Mouse (Mus musculus) forebrain, embryonic 14.5 days (tissue): Measurements from ENCODE around the gene Rcan2. TPM values are rescaled to one million over a fixed set of nuclear protein-coding genes. Genes with fewer than 3 reads are reported as not detected.

Experiments
- ATAC-seq: fragments of 200-750 bp; cut with Nextera tagmentation; 2 replicates; pipeline ENCODE4 v1.8.0; 2017; ENCODE audit warnings: mild to moderate bottlenecking, moderate library complexity
- DNase-seq: peaks from one replicate; pipeline ENCODE4 v3.0.0-alpha.2; 2015; ENCODE audit warnings: low spot score
- H3K27ac ChIP-seq: fragments of 300-500 bp; sonication (generic); 2 replicates; pipeline ENCODE4 v1.5.1; 2014; ENCODE audit warnings: low read depth, mild to moderate bottlenecking, control low read depth, low read length, moderate library complexity
- H3K27me3 ChIP-seq: fragments of 300-500 bp; sonication (generic); replicated peaks from 2 replicates; pipeline ENCODE4 v1.6.1; 2014; ENCODE audit warnings: low read length, control low read depth, mixed read lengths; ENCODE audit not compliant: control insufficient read depth, insufficient read depth
- H3K36me3 ChIP-seq: fragments of 300-500 bp; sonication (generic); 2 replicates; pipeline ENCODE4 v1.6.1; 2014; ENCODE audit warnings: low read length, control low read depth; ENCODE audit not compliant: control insufficient read depth, insufficient read depth
- H3K4me1 ChIP-seq: fragments of 300-500 bp; sonication (generic); 2 replicates; pipeline ENCODE4 v1.6.1; 2014; ENCODE audit warnings: antibody characterized with exemption, low read length, control low read depth; ENCODE audit not compliant: control insufficient read depth, insufficient read depth
- H3K4me2 ChIP-seq: fragments of 300-500 bp; sonication (generic); 2 replicates; pipeline ENCODE4 v1.6.1; 2014; ENCODE audit warnings: mild to moderate bottlenecking, control low read depth, low read length
- H3K4me3 ChIP-seq: fragments of 300-500 bp; sonication (generic); 2 replicates; pipeline ENCODE4 v1.5.1; 2014; ENCODE audit warnings: low read depth, low read length, control low read depth
- H3K9ac ChIP-seq: fragments of 300-500 bp; sonication (generic); 2 replicates; pipeline ENCODE4 v1.6.1; 2014; ENCODE audit warnings: mild to moderate bottlenecking, low read length, control low read depth, moderate library complexity
- H3K9me3 ChIP-seq: fragments of 300-500 bp; sonication (generic); replicated peaks from 2 replicates; pipeline ENCODE4 v1.6.1; 2016; ENCODE audit warnings: low read length, control low read depth, mixed read lengths; ENCODE audit not compliant: control insufficient read depth
- WGBS: fragments of 180-500 bp; shearing (Covaris S2); extraction: QIAGEN DNeasy Blood & Tissue Kit; methylation state at CpG from one replicate; pipeline ENCODE4 v1.1.7; 2014; 5-methylcytosine and 5-hydroxymethylcytosine counted together
- polyA plus RNA-seq: library from polyadenylated mRNA; unstranded; fragments of >200 nt; fragmentation: Nextera tagmentation; extraction: Ambion mirVana; gene quantifications from 2 replicates; pipeline ENCODE4 v1.2.1, GENCODE M21; 2014

The Rcan2 gene
- polyA plus RNA-seq, 1 experiment from 2014 or later, result 20.2 TPM

GRCm38 (mm10) chr17:44042861-44043260 is 241.7 kb downstream of the Rcan2 start:
- ATAC-seq (no peak), DNase-seq (no peak)
- H3K4me3 ChIP-seq, result no peak overlapping the region
- no peaks in the 10 kb centered on the region for H3K4me1 ChIP-seq
- no peaks in the 10 kb centered on the region for H3K27me3 ChIP-seq
- no peaks in the 10 kb centered on the region for H3K36me3 ChIP-seq
- no peak overlapping the region for H3K9ac ChIP-seq
- no peaks in the 10 kb centered on the region for H3K9me3 ChIP-seq
- 88% methylated on average over 8 of the region's 8 CpGs for WGBS
- no peak overlapping the region for H3K4me2 ChIP-seq
- no peak overlapping the region for H3K27ac ChIP-seq

GRCm38 (mm10) chr17:44053427-44053826 is 252.3 kb downstream of the Rcan2 start:
- Histone ChIP-seq H3K9ac (no peak overlapping the region), H3K9me3 (no peaks in the 10 kb centered on the region), H3K36me3 (no peaks in the 10 kb centered on the region), H3K27ac (no peak overlapping the region), H3K4me1 (no peaks in the 10 kb centered on the region), H3K4me2 (no peak overlapping the region), H3K27me3 (no peaks in the 10 kb centered on the region), H3K4me3 (no peak overlapping the region)
- ATAC-seq, result no peak
- no peak for DNase-seq
- 82% methylated on average over 4 of the region's 4 CpGs for WGBS

- no peak overlapping the region for H3K4me2 ChIP-seq
- no peaks in the 10 kb centered on the region for H3K36me3 ChIP-seq
- no peak overlapping the region for H3K9ac ChIP-seq
- H3K27ac ChIP-seq, result no peak overlapping the region
- H3K9me3 ChIP-seq, result no peaks in the 10 kb centered on the region
- H3K27me3 ChIP-seq, result no peaks in the 10 kb centered on the region
- ATAC-seq, result no peak
- no peak overlapping the region for H3K4me3 ChIP-seq
- WGBS, result 98% methylated on average over 1 of the region's 1 CpGs
- H3K4me1 ChIP-seq, result no peaks in the 10 kb centered on the region
- no peak for DNase-seq
Observed at GRCm38 (mm10) chr17:44057123-44057522, 256.0 kb downstream of the Rcan2 start.

- ATAC-seq (no peak), DNase-seq (no peak)
- H3K4me3 ChIP-seq, result no peak overlapping the region
Observed at GRCm38 (mm10) chr17:44058145-44058544, 257.0 kb downstream of the Rcan2 start.

GRCm38 (mm10) chr17:44060781-44061180 is 259.6 kb downstream of the Rcan2 start:
- 87% methylated on average over 1 of the region's 1 CpGs for WGBS
- no peak overlapping the region for H3K4me2 ChIP-seq
- ATAC-seq, result no peak
- no peaks in the 10 kb centered on the region for H3K9me3 ChIP-seq
- H3K27me3 ChIP-seq, result no peaks in the 10 kb centered on the region
- DNase-seq, result no peak
- H3K4me1 ChIP-seq, result no peaks in the 10 kb centered on the region
- no peak overlapping the region for H3K4me3 ChIP-seq
- H3K9ac ChIP-seq, result no peak overlapping the region
- no peak overlapping the region for H3K27ac ChIP-seq
- no peaks in the 10 kb centered on the region for H3K36me3 ChIP-seq

More at GRCm38 (mm10) chr17:44058145-44058544, 257.0 kb downstream of the Rcan2 start:
- Histone ChIP-seq H3K36me3 (no peaks in the 10 kb centered on the region), H3K9me3 (no peaks in the 10 kb centered on the region), H3K27ac (no peak overlapping the region), H3K27me3 (no peaks in the 10 kb centered on the region), H3K4me2 (no peak overlapping the region), H3K9ac (no peak overlapping the region), H3K4me1 (no peaks in the 10 kb centered on the region)

GRCm38 (mm10) chr17:44061289-44061890 is 260.2 kb downstream of the Rcan2 start:
- Histone ChIP-seq H3K4me1 (no peaks in the 10 kb centered on the region), H3K9me3 (no peaks in the 10 kb centered on the region), H3K27ac (no peak overlapping the region), H3K4me2 (no peak overlapping the region), H3K27me3 (no peaks in the 10 kb centered on the region), H3K4me3 (no peak overlapping the region), H3K9ac (no peak overlapping the region), H3K36me3 (no peaks in the 10 kb centered on the region)
- 84% methylated on average over 5 of the region's 5 CpGs for WGBS
- DNase-seq, result no peak
- no peak for ATAC-seq

GRCm38 (mm10) chr17:44068876-44069275 is 267.7 kb downstream of the Rcan2 start:
- H3K4me2 ChIP-seq, result no peak overlapping the region
- no peak overlapping the region for H3K9ac ChIP-seq
- ATAC-seq (no peak), DNase-seq (no peak)
- H3K4me3 ChIP-seq, result no peak overlapping the region
- H3K9me3 ChIP-seq, result no peaks in the 10 kb centered on the region
- H3K27me3 ChIP-seq, result no peaks in the 10 kb centered on the region
- H3K4me1 ChIP-seq, result no peaks in the 10 kb centered on the region
- H3K36me3 ChIP-seq, result no peaks in the 10 kb centered on the region
- WGBS, result 78% methylated on average over 6 of the region's 6 CpGs
- H3K27ac ChIP-seq, result no peak overlapping the region

- H3K9me3 ChIP-seq, result no peaks in the 10 kb centered on the region
- no peak overlapping the region for H3K4me2 ChIP-seq
- H3K4me3 ChIP-seq, result no peak overlapping the region
- no peaks in the 10 kb centered on the region for H3K4me1 ChIP-seq
- no peaks in the 10 kb centered on the region for H3K27me3 ChIP-seq
- DNase-seq, result no peak
- no peak overlapping the region for H3K27ac ChIP-seq
- no peak for ATAC-seq
- H3K9ac ChIP-seq, result no peak overlapping the region
- H3K36me3 ChIP-seq, result no peaks in the 10 kb centered on the region
Observed at GRCm38 (mm10) chr17:44071680-44072079, 270.5 kb downstream of the Rcan2 start.

GRCm38 (mm10) chr17:44075601-44076000 is 274.4 kb downstream of the Rcan2 start:
- no peaks in the 10 kb centered on the region for H3K9me3 ChIP-seq
- DNase-seq (no peak), ATAC-seq (no peak)
- H3K9ac ChIP-seq, result no peak overlapping the region
- peaks cover 6% of the 10 kb centered on the region; the same call in 1 of the 2 replicates for H3K4me1 ChIP-seq
- H3K4me3 ChIP-seq, result no peak overlapping the region
- H3K27me3 ChIP-seq, result no peaks in the 10 kb centered on the region
- H3K36me3 ChIP-seq, result no peaks in the 10 kb centered on the region
- no peak overlapping the region for H3K27ac ChIP-seq
- no peak overlapping the region for H3K4me2 ChIP-seq
- 79% methylated on average over 3 of the region's 3 CpGs for WGBS
